ENCODE assay signal across 6 mouse cellular contexts in the genomic region with DNA sequence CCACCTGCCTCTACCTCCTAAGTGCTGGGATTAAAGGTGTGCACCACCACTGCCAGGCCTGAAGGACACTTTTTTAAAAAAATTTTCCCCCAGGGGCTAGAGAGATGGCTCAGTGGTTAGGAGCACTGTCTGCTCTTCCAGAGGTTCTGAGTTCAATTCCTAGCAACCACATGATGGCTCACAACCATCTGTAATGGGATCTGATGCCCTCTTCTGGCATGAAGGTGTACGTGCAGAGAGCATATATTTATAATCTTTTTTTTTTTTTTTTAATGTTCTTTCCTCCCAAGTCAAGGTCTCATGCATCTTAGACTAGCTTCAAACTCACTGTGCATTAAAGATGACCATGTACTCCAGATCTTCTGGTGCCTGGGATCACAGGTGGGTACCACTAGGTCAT. TPM values are rescaled to one million over a fixed set of nuclear protein-coding genes. Genes with fewer than 3 reads are reported as not detected.
DNase-seq lines count a peak whose midpoint lies in the region; ATAC-seq and TF ChIP-seq lines count a peak whose summit lies in the region.
"Not testable (repeated sequence)": the region's sequence is repeated elsewhere in the genome, so short reads cannot be mapped to it uniquely, and the experiment has no call there.

No protein-coding gene starts in this region.

- H3K27ac ChIP-seq in MEL (ENCODE audit: control insufficient read depth, low read depth, low read length); hindbrain, postnatal 0 days; kidney, postnatal 0 days; liver, embryonic 14.5 days; lung, postnatal 0 days (ENCODE audit: low read length); stomach, postnatal 0 days (replicated peaks): not testable (repeated sequence)

- TF ChIP-seq CTCF in MEL (IDR thresholded peaks at IDR 0.05 in 2 of 3, conservative IDR thresholded peaks at IDR 0.05 in 1 of 3; ENCODE audit: control insufficient read depth in 1 of 3, insufficient read depth in 1 of 3, low read depth in 2 of 3, low read length in 3 of 3, poor library complexity in 1 of 3, severe bottlenecking in 1 of 3): peak in 2 of 3 experiments; percentile 10 to 29; a peak in 2 of 6 replicates
- TF ChIP-seq CTCF in hindbrain, postnatal 0 days (IDR thresholded peaks at IDR 0.05; ENCODE audit: low read depth): peak; percentile 14; the same call in 1 of the 2 replicates
- TF ChIP-seq CTCF in kidney, postnatal 0 days (IDR thresholded peaks at IDR 0.05; ENCODE audit: low read depth): peak; percentile 50
- peak; percentile 23; the same call in 1 of the 2 replicates for TF ChIP-seq CTCF in liver, embryonic 14.5 days (IDR thresholded peaks at IDR 0.05; ENCODE audit: low read depth)
- TF ChIP-seq CTCF in lung, postnatal 0 days (IDR thresholded peaks at IDR 0.05): peak; percentile 43
- TF ChIP-seq CTCF in stomach, postnatal 0 days (IDR thresholded peaks at IDR 0.05; ENCODE audit: low read depth): peak; percentile 53

- 84% methylated on average over 1 of the region's 1 CpGs for WGBS in hindbrain, postnatal 0 days
- WGBS in kidney, postnatal 0 days: 81% methylated on average over 1 of the region's 1 CpGs
- WGBS in liver, embryonic 14.5 days (ENCODE audit: insufficient replicate concordance): 70% methylated on average over 1 of the region's 1 CpGs
- WGBS in lung, postnatal 0 days: 89% methylated on average over 1 of the region's 1 CpGs
- 80% methylated on average over 1 of the region's 1 CpGs for WGBS in stomach, postnatal 0 days

- TF ChIP-seq RAD21 in MEL (IDR thresholded peaks at IDR 0.05; ENCODE audit: low read depth, low read length): peak; percentile 22

- not testable (repeated sequence) for H3K9ac ChIP-seq in MEL (ENCODE audit: control insufficient read depth, low read depth, low read length, poor library complexity, severe bottlenecking); hindbrain, postnatal 0 days (replicated peaks; ENCODE audit: low read length); kidney, postnatal 0 days (ENCODE audit: low read depth, low read length); liver, embryonic 14.5 days (replicated peaks); lung, postnatal 0 days (replicated peaks; ENCODE audit: low read depth); stomach, postnatal 0 days (ENCODE audit: low read length)

- TF ChIP-seq EP300 in MEL (IDR thresholded peaks at IDR 0.05; ENCODE audit: low read depth in 1 of 2, low read length in 2 of 2); liver, embryonic 14.5 days (IDR thresholded peaks at IDR 0.05; ENCODE audit: low read depth); lung, postnatal 0 days (IDR thresholded peaks at IDR 0.05); stomach, postnatal 0 days (optimal IDR thresholded peaks at IDR 0.05): not testable (repeated sequence)

- H3K27me3 ChIP-seq in MEL (ENCODE audit: control insufficient read depth in 1 of 2, insufficient read depth in 2 of 2, low read length in 2 of 2); hindbrain, postnatal 0 days (ENCODE audit: insufficient read depth, low read length); kidney, postnatal 0 days (ENCODE audit: insufficient read depth, low read length); liver, embryonic 14.5 days (ENCODE audit: control insufficient read depth, insufficient read depth, low read length); lung, postnatal 0 days (replicated peaks; ENCODE audit: insufficient read depth, low read length); stomach, postnatal 0 days (ENCODE audit: control insufficient read depth, insufficient read depth, low read length): not testable (repeated sequence)

- not testable (repeated sequence) for H3K4me3 ChIP-seq in MEL (ENCODE audit: control insufficient read depth in 1 of 2, insufficient read depth in 1 of 2, low read depth in 2 of 2, low read length in 2 of 2); hindbrain, postnatal 0 days (ENCODE audit: low read length); kidney, postnatal 0 days (replicated peaks; ENCODE audit: low read depth, low read length); liver, embryonic 14.5 days (ENCODE audit: insufficient read depth in 1 of 2, low read depth in 2 of 2, low read length in 2 of 2); lung, postnatal 0 days (ENCODE audit: low read depth, low read length); stomach, postnatal 0 days (ENCODE audit: low read depth, low read length)

- H3K79me2 ChIP-seq in MEL (ENCODE audit: control insufficient read depth, insufficient read depth, low read length, poor library complexity): not testable (repeated sequence)

- H3K4me1 ChIP-seq in MEL (ENCODE audit: control insufficient read depth in 1 of 2, insufficient read depth in 2 of 2, low read length in 2 of 2); hindbrain, postnatal 0 days (ENCODE audit: insufficient read depth, low read length); kidney, postnatal 0 days (replicated peaks; ENCODE audit: insufficient read depth, low read length); liver, embryonic 14.5 days (replicated peaks; ENCODE audit: control insufficient read depth in 2 of 2, insufficient read depth in 2 of 2, low read length in 1 of 2); lung, postnatal 0 days (ENCODE audit: insufficient read depth, low read depth, low read length); stomach, postnatal 0 days (replicated peaks; ENCODE audit: control insufficient read depth, insufficient read depth): not testable (repeated sequence)

- not testable (repeated sequence) for H3K36me3 ChIP-seq in MEL (ENCODE audit: control insufficient read depth in 1 of 2, insufficient read depth in 2 of 2, low read length in 2 of 2); hindbrain, postnatal 0 days (ENCODE audit: insufficient read depth, low read length); kidney, postnatal 0 days (ENCODE audit: insufficient read depth, low read length); lung, postnatal 0 days (ENCODE audit: insufficient read depth, low read length); stomach, postnatal 0 days (ENCODE audit: control insufficient read depth, insufficient read depth, low read length)
- H3K36me3 ChIP-seq in liver, embryonic 14.5 days (replicated peaks; ENCODE audit: control insufficient read depth, insufficient read depth, low read depth): peaks cover 15% of the 10 kb centered on the region

- DNase-seq in MEL (ENCODE audit: low read depth, low spot score); hindbrain, postnatal 0 days (ENCODE audit: low spot score); kidney, postnatal 0 days (ENCODE audit: low spot score); liver, embryonic 14.5 days (ENCODE audit: low read depth in 3 of 3, low spot score in 3 of 3); lung, postnatal 0 days (ENCODE audit: low spot score); stomach, postnatal 0 days (ENCODE audit: low spot score): not testable (repeated sequence)

- ATAC-seq in hindbrain, postnatal 0 days; kidney, postnatal 0 days (replicated peaks; ENCODE audit: low FRiP score, low read depth); liver, embryonic 14.5 days (ENCODE audit: insufficient read depth); lung, postnatal 0 days; stomach, postnatal 0 days (ENCODE audit: low FRiP score, low TSS enrichment): not testable (repeated sequence)

- H3K9me3 ChIP-seq in MEL (replicated peaks; ENCODE audit: insufficient read depth, low read length); hindbrain, postnatal 0 days (ENCODE audit: low read length); kidney, postnatal 0 days (replicated peaks; ENCODE audit: low read length); liver, embryonic 14.5 days (ENCODE audit: control insufficient read depth, low read length); lung, postnatal 0 days (ENCODE audit: low read length); stomach, postnatal 0 days (ENCODE audit: control insufficient read depth, low read length): not testable (repeated sequence)

- TF ChIP-seq POLR2A in MEL (IDR thresholded peaks at IDR 0.05; ENCODE audit: control insufficient read depth in 1 of 2, insufficient read depth in 1 of 2, low read depth in 1 of 2, low read length in 2 of 2, poor library complexity in 1 of 2): not testable (repeated sequence)

- not testable (repeated sequence) for H3K4me2 ChIP-seq in hindbrain, postnatal 0 days (ENCODE audit: low read depth, low read length); kidney, postnatal 0 days (ENCODE audit: low read length); liver, embryonic 14.5 days (ENCODE audit: low read depth); lung, postnatal 0 days (replicated peaks; ENCODE audit: low read depth, low read length); stomach, postnatal 0 days (replicated peaks; ENCODE audit: low read depth)

RNA-seq across cellular contexts. Expression of gene Apobec3, which starts 19.4 kb away (rescaled TPM):
- total RNA-seq in MEL (2012; rRNA removed): 17.2 and 22.2 TPM in 2 replicates
- polyA plus RNA-seq in MEL (2012; ENCODE audit: insufficient read depth in 1 of 2, insufficient read length in 2 of 2, low read depth in 1 of 2, low replicate concordance in 2 of 2, missing spikeins in 1 of 2): 10 to 100 TPM in 1 of 2 experiments, not detected in 1; 38.6 TPM
- 3.5 and 5.3 TPM in 2 replicates for total RNA-seq in hindbrain, postnatal 0 days (2014; rRNA removed)
- polyA plus RNA-seq in hindbrain, postnatal 0 days (2015; fragmentation: Nextera tagmentation; extraction: Ambion mirVana): 3.9 and 4.5 TPM in 2 replicates
- 26.1 and 26.4 TPM in 2 replicates for polyA plus RNA-seq in kidney, postnatal 0 days (2015; fragmentation: Nextera tagmentation; extraction: Ambion mirVana)
- polyA plus RNA-seq in liver, embryonic 14.5 days (2012; rRNA removed): 23.5 and 29.8 TPM in 2 replicates
- polyA plus RNA-seq in liver, embryonic 14.5 days (2014; fragmentation: Nextera tagmentation; extraction: Ambion mirVana): 34.3 and 35.9 TPM in 2 replicates
- 24.8 and 29.5 TPM in 2 replicates for polyA plus RNA-seq in lung, postnatal 0 days (2015; fragmentation: Nextera tagmentation; extraction: Ambion mirVana)
- 18.2 and 18.5 TPM in 2 replicates for polyA plus RNA-seq in stomach, postnatal 0 days (2015; fragmentation: Nextera tagmentation; extraction: Ambion mirVana)
